ENCODE assay signal across 8 mouse cellular contexts in the genomic region with DNA sequence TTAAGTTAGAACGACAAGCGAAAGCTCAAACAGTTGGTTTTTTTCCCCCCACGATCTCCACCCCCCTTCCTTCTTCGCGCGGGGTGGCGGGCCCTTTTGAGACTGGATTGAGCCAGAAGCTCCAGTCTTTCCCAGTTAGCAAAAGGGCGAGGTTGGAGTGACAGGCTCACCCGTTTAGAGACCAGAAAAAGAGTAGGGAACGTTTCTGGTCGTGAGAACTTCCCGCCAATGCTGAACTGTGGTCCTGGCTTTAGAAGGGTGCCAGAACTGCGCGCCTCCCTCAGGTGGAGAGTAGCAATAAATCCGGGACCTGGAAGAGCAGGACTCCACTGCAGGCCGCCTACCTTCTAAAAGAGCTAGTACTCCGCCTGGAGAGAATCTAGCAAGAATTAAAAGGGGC. TPM values are rescaled to one million over a fixed set of nuclear protein-coding genes. Genes with fewer than 3 reads are reported as not detected.
DNase-seq lines count a peak whose midpoint lies in the region; ATAC-seq and TF ChIP-seq lines count a peak whose summit lies in the region.

No protein-coding gene starts in this region.

- no peaks in the 10 kb centered on the region for H3K27me3 ChIP-seq in embryonic facial prominence, embryonic 12.5 days
- H3K27me3 ChIP-seq in heart, embryonic 16.5 days (ENCODE audit: control insufficient read depth, insufficient read depth, low read length) = no peaks in the 10 kb centered on the region
- H3K27me3 ChIP-seq in liver, postnatal 0 days (ENCODE audit: insufficient read depth, low read length) = no peaks in the 10 kb centered on the region
- H3K27me3 ChIP-seq in neural tube, embryonic 15.5 days (replicated peaks) = no peaks in the 10 kb centered on the region

- peak overlapping the region; percentile 44; the same call in 1 of the 2 replicates for H3K9ac ChIP-seq in embryonic facial prominence, embryonic 12.5 days
- H3K9ac ChIP-seq in heart, embryonic 16.5 days (ENCODE audit: low read length) = peak overlapping the region; percentile 72
- peak overlapping the region; percentile 27 for H3K9ac ChIP-seq in liver, postnatal 0 days (replicated peaks)
- H3K9ac ChIP-seq in neural tube, embryonic 15.5 days (replicated peaks) = peak overlapping the region; percentile 33; the same call in 1 of the 2 replicates

- peak overlapping the region; percentile 52 for H3K4me2 ChIP-seq in embryonic facial prominence, embryonic 12.5 days (replicated peaks)
- H3K4me2 ChIP-seq in heart, embryonic 16.5 days (ENCODE audit: low read depth, low read length) = peak overlapping the region; percentile 62
- H3K4me2 ChIP-seq in liver, postnatal 0 days (ENCODE audit: low read depth, low read length) = peak overlapping the region; percentile 65
- H3K4me2 ChIP-seq in neural tube, embryonic 15.5 days = peak overlapping the region; percentile 58

- WGBS in embryonic facial prominence, embryonic 12.5 days = 18% methylated on average over 17 of the region's 17 CpGs
- 12% methylated on average over 17 of the region's 17 CpGs for WGBS in heart, embryonic 16.5 days
- WGBS in liver, postnatal 0 days (ENCODE audit: insufficient replicate concordance) = 16% methylated on average over 17 of the region's 17 CpGs
- 16% methylated on average over 17 of the region's 17 CpGs for WGBS in neural tube, embryonic 15.5 days

- DNase-seq in ZHBTc4 (ENCODE audit: low read depth, low spot score) = peak; percentile 59
- DNase-seq in kidney, postnatal 14 days = peak; percentile 58
- peak; percentile 48 for DNase-seq in liver, postnatal 0 days
- DNase-seq in urinary bladder, postnatal 25 days (ENCODE audit: low spot score) = peak; percentile 18

- peak overlapping the region; percentile 42 for H3K4me3 ChIP-seq in embryonic facial prominence, embryonic 12.5 days
- peak overlapping the region; percentile 65 for H3K4me3 ChIP-seq in heart, embryonic 16.5 days (ENCODE audit: low read length)
- peak overlapping the region; percentile 52 for H3K4me3 ChIP-seq in liver, postnatal 0 days (ENCODE audit: low read depth, low read length)
- peak overlapping the region; percentile 47 for H3K4me3 ChIP-seq in neural tube, embryonic 15.5 days (replicated peaks)

- peak overlapping the region; percentile 60 for H3K27ac ChIP-seq in embryonic facial prominence, embryonic 12.5 days
- peak overlapping the region; percentile 80 for H3K27ac ChIP-seq in heart, embryonic 16.5 days (ENCODE audit: low read length)
- peak overlapping the region; percentile 76 for H3K27ac ChIP-seq in liver, postnatal 0 days (ENCODE audit: low read depth)
- H3K27ac ChIP-seq in neural tube, embryonic 15.5 days (replicated peaks) = peak overlapping the region; percentile 63; the same call in 1 of the 2 replicates

- H3K36me3 ChIP-seq in embryonic facial prominence, embryonic 12.5 days = no peaks in the 10 kb centered on the region
- H3K36me3 ChIP-seq in heart, embryonic 16.5 days (ENCODE audit: control insufficient read depth, insufficient read depth) = no peaks in the 10 kb centered on the region
- H3K36me3 ChIP-seq in liver, postnatal 0 days (replicated peaks; ENCODE audit: insufficient read depth, low read length) = no peaks in the 10 kb centered on the region
- no peaks in the 10 kb centered on the region for H3K36me3 ChIP-seq in neural tube, embryonic 15.5 days

- no peaks in the 10 kb centered on the region for H3K4me1 ChIP-seq in embryonic facial prominence, embryonic 12.5 days
- H3K4me1 ChIP-seq in heart, embryonic 16.5 days (ENCODE audit: control insufficient read depth, insufficient read depth, low read length) = no peaks in the 10 kb centered on the region
- no peaks in the 10 kb centered on the region for H3K4me1 ChIP-seq in liver, postnatal 0 days (ENCODE audit: insufficient read depth)
- H3K4me1 ChIP-seq in neural tube, embryonic 15.5 days = no peaks in the 10 kb centered on the region

- ATAC-seq in CD4-positive, CD25-positive, alpha-beta regulatory T cell, adult 4 months = peak; percentile 28
- ATAC-seq in embryonic facial prominence, embryonic 12.5 days (ENCODE audit: insufficient number of reproducible peaks, insufficient read depth, low FRiP score, low TSS enrichment) = peak; percentile 68
- peak; percentile 64 for ATAC-seq in heart, embryonic 16.5 days (replicated peaks; ENCODE audit: extremely low read depth, insufficient read depth, low FRiP score)
- ATAC-seq in liver, postnatal 0 days = peak; percentile 59
- ATAC-seq in neural tube, embryonic 15.5 days (ENCODE audit: low FRiP score) = peak; percentile 81

- TF ChIP-seq CTCF in liver, postnatal 0 days (IDR thresholded peaks at IDR 0.05; ENCODE audit: low read depth) = peak; percentile 36

- H3K9me3 ChIP-seq in embryonic facial prominence, embryonic 12.5 days = no peaks in the 10 kb centered on the region
- no peaks in the 10 kb centered on the region for H3K9me3 ChIP-seq in heart, embryonic 16.5 days (replicated peaks; ENCODE audit: control insufficient read depth, low read length)
- no peaks in the 10 kb centered on the region for H3K9me3 ChIP-seq in liver, postnatal 0 days (ENCODE audit: low read length)
- no peaks in the 10 kb centered on the region for H3K9me3 ChIP-seq in neural tube, embryonic 15.5 days (replicated peaks)

- TF ChIP-seq EP300 in liver, postnatal 0 days (IDR thresholded peaks at IDR 0.05; ENCODE audit: low read depth) = no peak

RNA-seq across cellular contexts. Expression of gene Hmgn5, which starts 0.5 kb away (rescaled TPM):
- 10 to 100 TPM; 18.0 to 20.4 TPM for polyA plus RNA-seq in CD4-positive, CD25-positive, alpha-beta regulatory T cell, adult 4 months (2017; shearing (Covaris generic))
- 23.8 and 26.5 TPM in 2 replicates for polyA plus RNA-seq in embryonic facial prominence, embryonic 12.5 days (2016; fragmentation: Nextera tagmentation; extraction: Ambion mirVana)
- 17.2 and 20.3 TPM in 2 replicates for polyA plus RNA-seq in heart, embryonic 16.5 days (2015; fragmentation: Nextera tagmentation; extraction: Ambion mirVana)
- 16.6 and 17.9 TPM in 2 replicates for polyA plus RNA-seq in liver, postnatal 0 days (2015; fragmentation: Nextera tagmentation; extraction: Ambion mirVana)
- polyA plus RNA-seq in neural tube, embryonic 15.5 days (2015; fragmentation: Nextera tagmentation; extraction: Ambion mirVana) = 8.3 and 14.4 TPM in 2 replicates

Comparison
In these comparisons a context has a peak if more than half of its experiments do, and no peak if none do; other contexts are left out.
1. Peak in every context shown above with its lines: DNase-seq, ATAC-seq, H3K4me3 ChIP-seq and H3K27ac ChIP-seq.
2. ATAC-seq: peak in every context shown above with its lines; median percentile 81 in neural tube, embryonic 15.5 days; 68 in embryonic facial prominence, embryonic 12.5 days; 64 in heart, embryonic 16.5 days; 59 in liver, postnatal 0 days; 28 in CD4-positive, CD25-positive, alpha-beta regulatory T cell, adult 4 months.